Mouse (Mus musculus): ENCODE measurements around the gene Tpp2. TPM values are rescaled to one million over a fixed set of nuclear protein-coding genes. Genes with fewer than 3 reads are reported as not detected.

Gene Tpp2
- total RNA-seq, 2 experiments from 2014 or later: 39.9 to 40.5 TPM

DNA sequence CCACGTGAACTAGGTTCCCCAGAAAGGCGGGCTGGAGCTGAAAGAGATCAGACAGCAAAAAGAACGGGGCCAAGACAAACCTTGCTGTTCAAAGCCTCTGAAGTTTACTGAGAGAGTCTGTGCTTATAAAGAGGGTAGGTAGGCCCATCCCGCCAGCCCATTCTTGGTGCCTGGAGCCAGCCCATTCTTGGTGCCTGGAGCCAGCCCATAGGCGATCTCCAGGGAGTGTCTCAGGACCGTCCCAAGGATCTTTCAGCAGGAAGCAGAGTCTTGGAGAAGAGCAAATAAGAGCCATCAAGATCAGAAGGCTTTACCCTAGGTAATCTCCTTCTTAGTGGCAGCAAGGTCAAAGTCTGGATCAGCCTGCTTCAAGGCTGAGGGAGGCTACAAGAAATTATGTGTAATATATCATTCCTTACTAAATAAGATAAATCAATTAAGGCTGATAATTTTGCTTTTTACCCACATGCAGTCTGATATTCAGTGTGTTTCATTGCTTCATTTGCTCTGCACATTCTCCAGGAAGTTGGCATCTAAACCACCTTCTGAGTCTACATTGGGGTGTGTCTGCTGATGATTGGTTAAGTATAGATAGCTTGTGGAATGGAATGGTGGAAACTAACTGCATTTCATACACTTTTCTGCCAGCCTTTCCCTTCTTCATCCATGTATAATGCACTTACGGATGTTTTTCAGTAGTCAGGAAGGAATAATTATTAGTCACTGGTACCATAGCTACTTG, 8.2 kb downstream of the Tpp2 start:
- no peak overlapping the region for H3K27ac ChIP-seq
- intact Hi-C loops (cut with DNase I): no loop called here
- no peak for DNase-seq
- no peak for TF ChIP-seq CTCF (IDR thresholded peaks at IDR 0.05)
- no peak overlapping the region for H3K4me3 ChIP-seq

GRCm38 (mm10) chr1:43942814-43943213, 9.4 kb downstream of the Tpp2 start:
- Histone ChIP-seq H3K4me3 (no peak overlapping the region), H3K27ac (peak overlapping the region; percentile 2; the same call in 1 of the 2 replicates)
- intact Hi-C loops (cut with DNase I): no loop called here
- no peak for DNase-seq
- no peak for TF ChIP-seq CTCF (IDR thresholded peaks at IDR 0.05)

GRCm38 (mm10) chr1:43953679-43954078, 20.2 kb downstream of the Tpp2 start:
- Histone ChIP-seq H3K4me3 (no peak overlapping the region), H3K27ac (no peak overlapping the region)
- no peak for TF ChIP-seq CTCF (IDR thresholded peaks at IDR 0.05)
- DNase-seq: no peak
- intact Hi-C loops (cut with DNase I): loop anchor here (5.0 kb wide), 1 partner anchor 34 kb away; no protein-coding TSS in a partner anchor

DNA sequence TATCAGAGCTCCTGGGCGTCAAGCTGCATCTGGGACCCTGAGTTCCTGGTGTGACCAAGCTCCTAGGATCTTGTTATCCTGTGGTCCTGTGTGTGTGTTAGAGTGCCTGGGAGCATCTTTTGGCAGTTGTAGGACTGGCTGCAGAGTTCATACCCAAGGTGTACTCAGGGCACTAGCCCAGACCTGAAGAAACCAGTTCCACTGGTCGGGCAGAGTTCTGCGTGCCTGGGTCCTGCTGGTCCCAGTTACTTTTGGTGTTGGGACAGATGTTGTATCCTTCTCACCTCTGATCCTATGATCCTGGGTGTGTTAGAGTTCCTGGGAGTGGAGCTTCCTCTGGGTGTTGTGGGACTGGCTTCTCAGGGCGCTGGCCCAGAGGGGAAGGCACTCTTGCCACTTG, 30.9 kb downstream of the Tpp2 start:
- DNase-seq: no peak
- intact Hi-C loops (cut with DNase I): loop anchor here (5.0 kb wide), 1 partner anchor 33 kb away; no protein-coding TSS in a partner anchor
- no peak overlapping the region for H3K27ac ChIP-seq
- no peak for TF ChIP-seq CTCF (IDR thresholded peaks at IDR 0.05)
- no peak overlapping the region for H3K4me3 ChIP-seq

DNA sequence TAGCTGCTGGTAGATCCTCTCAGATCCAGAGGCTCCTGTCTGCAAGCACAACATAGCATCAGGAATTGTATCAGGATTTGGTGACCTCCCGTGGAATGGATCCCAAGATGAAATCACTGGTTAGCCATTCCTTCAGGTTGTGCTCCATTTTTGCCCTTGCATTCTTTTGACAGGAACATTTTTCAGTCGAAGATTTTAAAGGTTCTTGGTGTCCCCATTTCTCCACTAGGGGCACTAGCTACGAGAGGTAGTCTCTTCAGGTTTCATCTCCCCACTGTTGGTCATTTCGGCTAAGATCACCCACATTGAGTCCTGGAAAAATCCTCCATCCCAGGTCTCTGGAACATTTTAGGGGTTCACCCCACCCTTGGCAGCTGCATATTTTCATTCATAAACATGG, 33.3 kb downstream of the Tpp2 start:
- Histone ChIP-seq H3K4me3 (no peak overlapping the region), H3K27ac (no peak overlapping the region)
- peak; percentile 43 for TF ChIP-seq CTCF (IDR thresholded peaks at IDR 0.05)
- intact Hi-C loops (cut with DNase I): no loop called here
- DNase-seq: no peak

- Histone ChIP-seq H3K27ac (no peak overlapping the region), H3K4me3 (no peak overlapping the region)
- intact Hi-C loops (cut with DNase I): no loop called here
- no peak for TF ChIP-seq CTCF (IDR thresholded peaks at IDR 0.05)
- no peak for DNase-seq
Observed at GRCm38 (mm10) chr1:43969361-43969760, 35.9 kb downstream of the Tpp2 start.

- H3K27ac ChIP-seq: no peak overlapping the region
- intact Hi-C loops (cut with DNase I): no loop called here
- TF ChIP-seq CTCF (IDR thresholded peaks at IDR 0.05): no peak
- no peak for DNase-seq
- no peak overlapping the region for H3K4me3 ChIP-seq
Observed at GRCm38 (mm10) chr1:43971089-43971488, 37.6 kb downstream of the Tpp2 start.

- DNase-seq: no peak
- intact Hi-C loops (cut with DNase I): loop anchor here (5.0 kb wide), 1 partner anchor 35 kb away; no protein-coding TSS in a partner anchor
- Histone ChIP-seq H3K4me3 (no peak overlapping the region), H3K27ac (no peak overlapping the region)
- TF ChIP-seq CTCF (IDR thresholded peaks at IDR 0.05): no peak
Observed at GRCm38 (mm10) chr1:43996914-43997589, 63.6 kb downstream of the Tpp2 start.

GRCm38 (mm10) chr1:44004513-44004912, 71.1 kb downstream of the Tpp2 start:
- no peak overlapping the region for H3K27ac ChIP-seq
- no peak overlapping the region for H3K4me3 ChIP-seq
- intact Hi-C loops (cut with DNase I): no loop called here
- DNase-seq: no peak
- TF ChIP-seq CTCF (IDR thresholded peaks at IDR 0.05): no peak

DNA sequence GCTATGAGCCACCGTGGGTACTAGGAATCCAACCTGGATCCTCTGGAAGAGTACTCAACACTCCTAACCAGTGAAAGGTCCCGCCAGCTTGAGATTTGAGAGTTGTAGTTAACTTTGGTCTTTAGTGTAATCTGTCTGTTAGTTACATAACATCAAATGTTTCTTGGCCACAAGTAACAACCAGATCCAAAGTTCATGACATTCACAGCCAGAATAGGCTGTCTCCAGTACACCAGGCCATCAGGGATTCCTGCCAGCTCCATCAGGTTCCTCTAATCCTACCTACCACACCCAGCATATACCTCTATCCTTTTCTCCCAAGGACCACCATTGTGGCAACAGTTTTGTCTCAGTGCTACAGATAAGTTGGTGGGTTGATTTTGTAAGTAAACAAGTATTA, 82.1 kb downstream of the Tpp2 start:
- TF ChIP-seq CTCF (IDR thresholded peaks at IDR 0.05): no peak
- DNase-seq: peak; percentile 40

GRCm38 (mm10) chr1:44019934-44020333, 86.5 kb downstream of the Tpp2 start, which contains the start of gene Mettl21c:
Gene Mettl21c, minus strand, starts transcription at chr1:44020034.
- DNase-seq: no peak
- intact Hi-C loops (cut with DNase I): loop anchor here (10.0 kb wide), 1 partner anchor 205 kb away; no protein-coding TSS in a partner anchor
- no peak for TF ChIP-seq CTCF (IDR thresholded peaks at IDR 0.05)
- peak within 1 kb of the TSS; percentile 78 for H3K27ac ChIP-seq
- H3K4me3 ChIP-seq: peak within 1 kb of the TSS; percentile 68

More for the DNA sequence above, 82.1 kb downstream of the Tpp2 start:
- intact Hi-C loops (cut with DNase I): no loop called here
- Histone ChIP-seq H3K27ac (peak overlapping the region; percentile 16; the same call in 1 of the 2 replicates), H3K4me3 (no peak overlapping the region; the same call in 1 of the 2 replicates)

DNA sequence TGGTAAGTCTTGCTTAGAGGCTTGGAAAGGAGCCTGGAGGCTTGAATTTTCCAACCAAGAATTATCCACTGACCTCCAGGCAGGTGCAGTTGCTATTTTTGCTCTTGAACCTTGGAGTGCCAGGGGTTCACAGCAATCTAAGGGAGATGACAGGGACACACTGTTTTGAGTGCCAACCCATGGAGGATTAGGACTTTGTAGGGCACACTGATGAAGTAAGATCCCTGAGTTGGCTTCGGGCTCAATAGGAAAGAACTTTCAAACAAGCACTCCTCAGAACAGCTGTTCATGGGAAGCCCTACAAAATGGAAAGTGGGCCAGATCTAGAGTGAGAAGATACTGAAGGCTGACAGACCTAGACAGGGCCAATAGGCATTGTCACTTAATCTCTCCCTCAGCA, 89.2 kb downstream of the Tpp2 start:
- Histone ChIP-seq H3K4me3 (no peak overlapping the region), H3K27ac (peak overlapping the region; percentile 85)
- intact Hi-C loops (cut with DNase I): loop anchor here (10.0 kb wide), 1 partner anchor 202 kb away; no protein-coding TSS in a partner anchor
- no peak for TF ChIP-seq CTCF (IDR thresholded peaks at IDR 0.05)
- DNase-seq: peak; percentile 57

- TF ChIP-seq CTCF (IDR thresholded peaks at IDR 0.05): no peak
- no peak overlapping the region for H3K4me3 ChIP-seq
- peak overlapping the region; percentile 38 for H3K27ac ChIP-seq
- peak; percentile 61 for DNase-seq
- intact Hi-C loops (cut with DNase I): loop anchor here (10.0 kb wide), 1 partner anchor 197 kb away; no protein-coding TSS in a partner anchor
Observed at GRCm38 (mm10) chr1:44027651-44028050, 94.2 kb downstream of the Tpp2 start.
